Mouse (Mus musculus): ENCODE data around the gene Racgap1.
A peak's percentile ranks its signal among the peaks of the same experiment; 100 is the strongest.

The Racgap1 gene

DNA sequence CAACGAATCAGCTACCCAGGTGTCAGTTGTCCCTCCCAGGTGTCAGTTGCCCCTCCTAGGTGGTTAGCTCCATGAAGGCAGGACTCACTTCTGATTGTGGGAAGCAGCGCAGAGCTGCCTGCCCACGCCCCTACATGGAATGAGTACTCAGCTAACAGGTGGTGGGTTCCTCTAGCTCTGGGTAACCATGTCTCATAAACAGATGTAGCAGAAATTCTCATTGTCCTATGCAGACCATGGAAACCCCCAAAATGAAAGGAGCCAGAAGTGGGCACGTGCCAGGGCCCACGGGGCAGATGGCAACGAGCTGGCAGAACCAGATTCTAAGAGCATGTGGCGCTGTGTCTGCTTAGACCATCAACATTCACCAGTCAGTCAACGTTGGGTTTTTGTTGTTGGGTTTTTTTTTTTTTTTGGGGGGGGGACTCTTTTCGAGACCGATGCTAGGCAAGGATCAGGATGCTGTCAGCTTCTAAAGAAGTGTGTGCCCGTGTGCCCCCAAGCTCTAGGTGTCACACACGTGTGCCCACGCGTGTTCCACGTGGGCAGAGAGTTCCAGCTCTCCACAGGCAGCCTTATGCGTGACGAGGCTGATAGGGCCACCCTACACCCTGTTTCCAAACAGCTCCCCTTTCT is 12.6 kb upstream of the Racgap1 start:
- no peak for DNase-seq

GRCm38 (mm10) chr15:99662371-99662770 is 10.9 kb upstream of the Racgap1 start:
- DNase-seq: no peak

- DNase-seq: no peak
These were observed 9.8 kb upstream of the Racgap1 start for GRCm38 (mm10) chr15:99661121-99661830.

DNA sequence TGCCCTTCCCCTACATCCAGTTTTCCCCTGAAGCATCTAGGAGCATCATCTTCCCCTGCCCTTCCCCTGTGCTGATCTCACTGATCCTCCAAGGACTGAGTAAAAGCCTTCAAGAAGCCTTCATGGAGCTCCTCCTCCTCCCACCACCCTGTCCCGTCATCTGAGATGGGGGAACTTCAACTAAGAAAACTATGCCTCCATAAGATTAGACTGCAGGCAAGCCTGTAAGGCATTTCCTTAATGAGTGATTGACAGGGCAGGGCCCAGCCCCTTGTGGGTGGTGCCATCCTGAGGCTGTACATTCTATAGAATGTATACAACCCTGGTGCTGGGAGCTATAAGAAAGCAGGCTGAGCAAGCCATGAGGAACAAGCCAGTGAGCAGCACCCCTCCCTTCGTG is 7.0 kb upstream of the Racgap1 start:
- no peak for DNase-seq

- DNase-seq: no peak
These were observed 4.5 kb upstream of the Racgap1 start for GRCm38 (mm10) chr15:99655956-99656355.

DNA sequence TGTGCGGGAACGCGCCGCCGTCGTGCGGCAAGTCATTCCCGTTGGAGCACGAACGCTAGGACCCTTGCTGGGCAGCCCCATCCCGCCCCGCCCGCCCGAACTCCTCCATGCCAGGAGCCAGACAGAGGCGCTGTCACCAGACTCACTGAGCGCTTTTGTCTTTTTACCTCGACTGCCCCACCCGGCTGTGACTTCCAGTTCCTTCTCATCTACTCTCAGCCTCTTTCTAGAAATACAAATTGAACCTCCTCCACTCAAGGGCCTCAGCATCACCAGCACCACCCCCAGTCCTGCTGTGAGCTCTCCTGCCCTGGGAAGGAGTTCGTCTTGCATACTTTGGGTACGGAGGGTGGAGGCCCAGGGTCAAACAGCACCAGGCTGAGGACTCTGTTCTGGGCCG is 2.4 kb upstream of the Racgap1 start:
- no peak for DNase-seq

DNA sequence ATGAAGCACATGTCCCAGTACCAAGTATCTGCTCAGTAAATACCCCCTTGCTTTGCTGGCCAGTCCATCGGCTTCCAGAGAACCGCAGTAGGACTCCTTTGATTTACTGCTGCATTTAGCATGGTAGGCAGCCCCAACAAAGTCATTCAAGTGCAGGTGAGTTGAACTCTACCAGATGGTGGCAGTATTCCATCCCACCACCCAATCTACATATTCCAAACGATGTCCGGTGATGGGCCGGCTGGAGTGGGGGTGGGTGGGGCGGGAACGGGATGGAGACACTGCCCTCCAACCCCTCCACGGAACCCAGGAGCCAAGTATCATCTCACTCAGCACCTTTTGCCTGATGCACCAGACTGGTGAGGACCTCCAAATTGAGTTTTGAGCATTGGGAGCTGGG is 1.8 kb upstream of the Racgap1 start:
- DNase-seq: no peak

DNA sequence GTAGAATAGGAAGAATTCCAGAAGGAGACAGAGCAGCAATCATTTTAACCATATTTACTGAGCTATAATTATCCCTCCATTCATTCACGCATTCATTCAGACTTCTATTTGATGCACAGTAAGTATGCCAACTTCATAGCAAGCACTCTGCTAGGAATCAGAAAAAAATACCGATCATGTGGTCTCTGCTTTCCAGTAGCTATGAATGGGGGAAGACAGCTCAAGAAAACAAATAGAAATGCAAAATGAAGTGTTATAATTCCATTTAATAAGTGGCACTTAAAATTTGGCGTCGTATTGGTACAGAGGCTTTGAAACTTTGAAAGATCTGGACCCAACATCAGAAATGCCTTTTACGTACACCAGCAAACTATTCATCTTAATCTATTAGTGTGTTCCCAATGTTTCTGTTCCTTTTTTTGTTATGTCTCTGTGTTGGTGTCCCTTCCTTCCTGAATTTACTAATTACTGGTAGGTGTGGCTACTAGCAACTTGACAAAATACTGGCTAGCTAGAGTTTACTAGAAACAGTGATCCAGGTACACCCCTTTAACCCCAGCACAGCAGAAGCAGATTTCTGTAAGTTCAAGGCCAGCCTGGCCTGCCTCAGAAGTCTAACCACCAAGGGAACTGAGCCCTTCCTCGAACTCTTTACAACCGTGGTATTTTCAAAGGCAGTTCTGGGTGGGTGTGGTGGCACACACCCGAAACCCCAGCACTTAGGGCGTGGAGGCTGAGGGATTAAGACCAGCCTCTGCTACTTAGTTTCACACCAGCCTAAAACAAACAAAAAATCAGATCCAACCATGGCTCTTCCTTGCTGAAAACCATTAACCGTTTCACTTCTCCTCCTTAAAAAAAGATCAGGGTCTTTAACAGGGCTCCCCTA is 772 bp upstream of the Racgap1 start:
- DNase-seq: no peak

DNA sequence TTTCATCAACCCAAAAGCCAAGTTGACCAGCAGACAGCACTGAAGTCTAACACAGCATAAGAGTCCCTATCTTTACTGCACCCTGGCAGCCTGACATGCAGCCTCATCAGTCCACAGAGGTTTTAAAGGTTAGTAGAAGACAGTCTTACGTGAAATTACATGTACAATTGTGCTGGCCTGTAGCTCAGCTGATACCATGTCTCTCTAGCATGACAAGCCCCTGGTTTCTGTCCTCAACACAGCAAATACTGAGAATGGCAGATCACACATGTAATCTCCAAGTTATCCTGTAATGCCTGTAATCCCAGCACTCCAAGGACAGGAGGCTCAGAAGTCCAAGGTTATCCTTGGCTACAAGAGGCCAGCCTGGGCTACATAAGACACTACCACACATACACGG is 1.2 kb downstream of the Racgap1 start:
- no peak for DNase-seq

GRCm38 (mm10) chr15:99649067-99649761 is 2.2 kb downstream of the Racgap1 start:
- DNase-seq: no peak

GRCm38 (mm10) chr15:99648326-99648725 is 3.1 kb downstream of the Racgap1 start:
- DNase-seq: no peak

GRCm38 (mm10) chr15:99644776-99645175 is 6.7 kb downstream of the Racgap1 start:
- DNase-seq: no peak

- DNase-seq: no peak
These were observed 7.6 kb downstream of the Racgap1 start for GRCm38 (mm10) chr15:99643832-99644231.

DNA sequence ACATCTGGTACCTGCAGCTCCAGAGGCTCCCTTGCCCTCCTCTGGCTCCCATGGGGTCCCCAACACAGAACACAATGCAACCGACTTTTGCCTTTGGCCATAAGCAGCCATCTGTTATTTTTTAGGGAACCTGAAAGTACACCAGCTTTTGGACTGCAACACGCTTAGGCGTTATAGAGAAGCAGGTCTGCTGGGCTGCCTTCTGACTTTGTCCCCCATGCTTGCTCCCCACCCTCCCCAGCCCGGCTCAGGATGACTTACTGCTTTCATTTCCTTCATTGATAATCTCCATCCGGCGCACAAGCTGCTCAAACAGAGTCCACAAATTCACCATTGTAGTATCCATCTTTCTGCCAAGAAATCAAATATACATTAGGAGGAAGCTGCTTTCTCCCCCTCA is 8.8 kb downstream of the Racgap1 start:
- no peak for DNase-seq

- no peak for DNase-seq
These were observed 13.4 kb downstream of the Racgap1 start for GRCm38 (mm10) chr15:99638124-99638485.

DNA sequence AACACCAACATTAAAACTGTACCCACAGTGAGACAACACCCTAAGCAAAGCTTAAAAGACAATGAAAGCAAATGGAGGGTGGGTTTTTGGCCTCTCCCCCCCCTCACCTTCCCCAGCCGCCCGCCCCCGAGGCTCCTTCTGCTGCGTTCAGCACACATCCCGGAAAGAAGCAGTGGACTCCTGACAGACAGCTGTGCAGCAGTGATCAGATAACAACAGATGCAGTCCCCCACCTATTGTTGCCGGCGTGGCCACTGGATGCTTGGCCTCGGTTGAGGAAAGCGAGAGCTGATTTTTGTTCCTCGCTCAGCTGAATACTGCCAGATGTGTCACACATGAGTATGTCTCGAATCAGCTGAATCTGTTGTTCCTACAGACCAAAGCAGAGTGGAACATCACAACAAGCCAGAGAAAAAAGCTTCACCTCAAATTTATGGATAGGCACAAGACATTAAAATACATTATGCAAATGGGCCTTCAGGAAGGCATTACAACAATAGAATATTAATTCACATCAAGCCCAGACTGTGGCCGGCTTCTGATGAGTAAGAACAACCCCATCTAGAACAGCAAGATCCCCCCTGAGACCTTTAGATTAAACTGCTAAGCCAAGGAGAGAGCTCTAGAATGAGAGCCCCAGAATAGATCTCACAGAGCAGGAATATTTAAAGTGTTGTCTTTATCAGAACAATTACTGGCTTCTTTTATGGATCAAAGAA is 13.9 kb downstream of the Racgap1 start:
- no peak for DNase-seq

- DNase-seq: no peak
These were observed 16.8 kb downstream of the Racgap1 start for GRCm38 (mm10) chr15:99634702-99635101.

- DNase-seq: no peak
These were observed 19.8 kb downstream of the Racgap1 start for GRCm38 (mm10) chr15:99631618-99632017.

- DNase-seq: no peak
These were observed 29.4 kb downstream of the Racgap1 start for GRCm38 (mm10) chr15:99622063-99622462.

GRCm38 (mm10) chr15:99619821-99620220 is 31.6 kb downstream of the Racgap1 start:
- DNase-seq: no peak

GRCm38 (mm10) chr15:99618595-99618994 is 32.9 kb downstream of the Racgap1 start:
- no peak for DNase-seq

GRCm38 (mm10) chr15:99615246-99615645 is 36.2 kb downstream of the Racgap1 start:
- peak; percentile 52 for DNase-seq

GRCm38 (mm10) chr15:99614753-99615152 is 36.7 kb downstream of the Racgap1 start:
- DNase-seq: peak; percentile 56
